Mouse (Mus musculus) forebrain, postnatal 0 days (tissue): ENCODE measurements around the gene Twnk. TPM values are rescaled to one million over a fixed set of nuclear protein-coding genes. Genes with fewer than 3 reads are reported as not detected.
"Not testable (repeated sequence)": the region's sequence is repeated elsewhere in the genome, so short reads cannot be mapped to it uniquely, and the experiment has no call there.

ENCODE experiments used
- ATAC-seq: fragments of 200-750 bp; cut with Nextera tagmentation; 2 replicates; pipeline ENCODE4 v1.8.0; 2017; ENCODE audit warnings: mild to moderate bottlenecking, moderate library complexity
- DNase-seq: peaks from one replicate; pipeline ENCODE4 v3.0.0-alpha.2; 2015
- H3K27ac ChIP-seq: fragments of 300-500 bp; sonication (generic); 2 replicates; pipeline ENCODE4 v1.5.1; 2014; ENCODE audit warnings: low read depth, mild to moderate bottlenecking, antibody characterized with exemption, low read length, moderate library complexity, mixed read lengths
- H3K27me3 ChIP-seq: fragments of 300-500 bp; sonication (generic); 2 replicates; pipeline ENCODE4 v1.6.1; 2014; ENCODE audit warnings: mild to moderate bottlenecking, low read length, mixed read lengths; ENCODE audit not compliant: insufficient read depth
- H3K36me3 ChIP-seq: fragments of 300-500 bp; sonication (generic); 2 replicates; pipeline ENCODE4 v1.6.1; 2014; ENCODE audit warnings: mild to moderate bottlenecking, moderate library complexity; ENCODE audit not compliant: insufficient read depth
- H3K4me1 ChIP-seq: fragments of 300-500 bp; sonication (generic); 2 replicates; pipeline ENCODE4 v1.6.1; 2014; ENCODE audit warnings: antibody characterized with exemption; ENCODE audit not compliant: insufficient read depth
- H3K4me2 ChIP-seq: fragments of 300-500 bp; sonication (generic); 2 replicates; pipeline ENCODE4 v1.6.1; 2014; ENCODE audit warnings: low read depth, mild to moderate bottlenecking, moderate library complexity
- H3K4me3 ChIP-seq: fragments of 300-500 bp; sonication (generic); 2 replicates; pipeline ENCODE4 v1.5.1; 2014; ENCODE audit warnings: low read depth, low read length, mixed read lengths
- H3K9ac ChIP-seq: fragments of 300-500 bp; sonication (generic); 2 replicates; pipeline ENCODE4 v1.6.1; 2014; ENCODE audit warnings: mild to moderate bottlenecking
- H3K9me3 ChIP-seq: fragments of 300-500 bp; sonication (generic); 2 replicates; pipeline ENCODE4 v1.6.1; 2016; ENCODE audit warnings: low read length
- CTCF ChIP-seq: sonication (generic); IDR thresholded peaks from 2 replicates; pipeline ENCODE4 v1.5.1; 2016; ENCODE audit warnings: antibody characterized with exemption, control low read depth, low read depth
- WGBS: fragments of 180-500 bp; shearing (Covaris S2); extraction: QIAGEN DNeasy Blood & Tissue Kit; methylation state at CpG from one replicate; pipeline ENCODE4 v1.1.7; 2014; 5-methylcytosine and 5-hydroxymethylcytosine counted together
- polyA plus RNA-seq: library from polyadenylated mRNA; unstranded; fragments of >200 nt; fragmentation: Nextera tagmentation; extraction: Ambion mirVana; gene quantifications from 2 replicates; pipeline ENCODE4 v1.2.1, GENCODE M21; 2015
- total RNA-seq: library from RNA; depleted of rRNA; stranded (reverse); fragments of >200 nt; gene quantifications from 2 replicates; pipeline ENCODE4 v1.2.3, GENCODE M21; 2014

Twnk gene
- total and polyA plus RNA-seq, 2 experiments from 2014 or later = 7.7 to 10.8 TPM

- H3K27ac ChIP-seq = no peak overlapping the region
- peaks cover 24% of the 10 kb centered on the region for H3K36me3 ChIP-seq
- TF ChIP-seq CTCF = no peak
- H3K9ac ChIP-seq = no peak overlapping the region
- H3K4me3 ChIP-seq = no peak overlapping the region
- DNase-seq = no peak
- H3K9me3 ChIP-seq = no peaks in the 10 kb centered on the region
- 65% methylated on average over 9 of the region's 9 CpGs for WGBS
- no peak for ATAC-seq
- H3K4me1 ChIP-seq = 0 out of 2 replicates have a peak, but pooled peaks cover 5% of the 10 kb centered on the region
- H3K27me3 ChIP-seq = no peaks in the 10 kb centered on the region
- no peak overlapping the region for H3K4me2 ChIP-seq
Observed at GRCm38 (mm10) chr19:45029571-45029970, 24.1 kb downstream of the Twnk start.

- ATAC-seq (peak; percentile 36), DNase-seq (no peak)
- 35% methylated on average over 8 of the region's 8 CpGs for WGBS
- Histone ChIP-seq H3K27me3 (no peaks in the 10 kb centered on the region), H3K36me3 (peaks cover 20% of the 10 kb centered on the region), H3K4me1 (0 out of 2 replicates have a peak, but pooled peaks cover 5% of the 10 kb centered on the region), H3K4me2 (no peak overlapping the region), H3K27ac (no peak overlapping the region), H3K9me3 (no peaks in the 10 kb centered on the region), H3K9ac (no peak overlapping the region), H3K4me3 (no peak overlapping the region)
- peak; percentile 79 for TF ChIP-seq CTCF
Observed at GRCm38 (mm10) chr19:45030111-45030510, 24.6 kb downstream of the Twnk start.

- Histone ChIP-seq H3K36me3 (peaks cover 15% of the 10 kb centered on the region), H3K27me3 (no peaks in the 10 kb centered on the region), H3K9ac (peak overlapping the region; percentile 31; the same call in 1 of the 2 replicates), H3K4me2 (peak overlapping the region; percentile 49), H3K4me1 (0 out of 2 replicates have a peak, but pooled peaks cover 5% of the 10 kb centered on the region), H3K9me3 (no peaks in the 10 kb centered on the region), H3K27ac (no peak overlapping the region), H3K4me3 (peak overlapping the region; percentile 16; the same call in 1 of the 2 replicates)
- peak; percentile 94 for TF ChIP-seq CTCF
- 40% methylated on average over 20 of the region's 20 CpGs for WGBS
- DNase-seq = peak; percentile 90
- peak; percentile 53; the same call in 1 of the 2 replicates for ATAC-seq
Observed at GRCm38 (mm10) chr19:45030746-45031693, 25.6 kb downstream of the Twnk start.

GRCm38 (mm10) chr19:45031780-45032179 is 26.3 kb downstream of the Twnk start:
- no peak overlapping the region for H3K4me2 ChIP-seq
- 0 out of 2 replicates have a peak, but pooled peaks cover 5% of the 10 kb centered on the region for H3K4me1 ChIP-seq
- peaks cover 7% of the 10 kb centered on the region; the same call in 1 of the 2 replicates for H3K36me3 ChIP-seq
- H3K9me3 ChIP-seq = no peaks in the 10 kb centered on the region
- WGBS = 14% methylated on average over 4 of the region's 4 CpGs
- peak; percentile 80 for TF ChIP-seq CTCF
- H3K4me3 ChIP-seq = no peak overlapping the region
- no peaks in the 10 kb centered on the region for H3K27me3 ChIP-seq
- ATAC-seq = peak; percentile 34; the same call in 1 of the 2 replicates
- no peak overlapping the region for H3K27ac ChIP-seq
- DNase-seq = peak; percentile 78
- H3K9ac ChIP-seq = no peak overlapping the region

- H3K36me3 ChIP-seq = no peaks in the 10 kb centered on the region
- no peak overlapping the region for H3K4me2 ChIP-seq
- TF ChIP-seq CTCF = peak; percentile 53
- ATAC-seq (no peak), DNase-seq (no peak)
- H3K4me1 ChIP-seq = 0 out of 2 replicates have a peak, but pooled peaks cover 5% of the 10 kb centered on the region
- H3K27ac ChIP-seq = no peak overlapping the region
- no peaks in the 10 kb centered on the region for H3K9me3 ChIP-seq
- no peaks in the 10 kb centered on the region for H3K27me3 ChIP-seq
- H3K4me3 ChIP-seq = no peak overlapping the region
- WGBS = 46% methylated on average over 17 of the region's 17 CpGs
- no peak overlapping the region for H3K9ac ChIP-seq
Observed at GRCm38 (mm10) chr19:45032570-45033332, 27.3 kb downstream of the Twnk start.

- Histone ChIP-seq H3K9ac (no peak overlapping the region), H3K36me3 (no peaks in the 10 kb centered on the region), H3K4me2 (no peak overlapping the region), H3K9me3 (no peaks in the 10 kb centered on the region), H3K27me3 (no peaks in the 10 kb centered on the region), H3K27ac (no peak overlapping the region), H3K4me3 (no peak overlapping the region), H3K4me1 (no peaks in the 10 kb centered on the region)
- TF ChIP-seq CTCF = peak; percentile 45
- ATAC-seq (no peak), DNase-seq (no peak)
- 32% methylated on average over 16 of the region's 16 CpGs for WGBS
Observed at GRCm38 (mm10) chr19:45036867-45037266, 31.4 kb downstream of the Twnk start.

GRCm38 (mm10) chr19:45038198-45038597 is 32.7 kb downstream of the Twnk start:
- WGBS = 91% methylated on average over 7 of the region's 7 CpGs
- DNase-seq = not testable (repeated sequence)

More at GRCm38 (mm10) chr19:45038198-45038597, 32.7 kb downstream of the Twnk start:
- not testable (repeated sequence) for H3K27ac ChIP-seq, H3K4me1 ChIP-seq, ATAC-seq, H3K27me3 ChIP-seq, H3K4me2 ChIP-seq, H3K9ac ChIP-seq, H3K9me3 ChIP-seq, H3K4me3 ChIP-seq, H3K36me3 ChIP-seq
